Mouse (Mus musculus) urinary bladder, postnatal 4 days (tissue): ENCODE data around the gene Gpank1.

ENCODE experiments used
- DNase-seq, 2 experiments: peaks; one replicate each; pipeline ENCODE4 v3.0.0; 2021 to 2022; ENCODE audit warnings: low spot score in 2 of 2

Gene Gpank1

GRCm38 (mm10) chr17:35131500-35132173 lies 10.4 kb downstream of the Gpank1 start, which contains the start of gene Apom:
Gene Apom, minus strand, starts transcription at chr17:35132050.
- no peak for DNase-seq

GRCm38 (mm10) chr17:35132174-35132560 lies 10.9 kb downstream of the Gpank1 start:
- DNase-seq, result no peak

- no peak for DNase-seq
Measured at GRCm38 (mm10) chr17:35133517-35133916, 12.3 kb downstream of the Gpank1 start.

GRCm38 (mm10) chr17:35134801-35135590 lies 13.7 kb downstream of the Gpank1 start, which contains the start of gene Bag6:
Gene Bag6, plus strand, starts transcription at chr17:35135178.
- peak; percentile 92 to 94 for DNase-seq

- DNase-seq, result no peak
Measured at GRCm38 (mm10) chr17:35135591-35136320, 14.5 kb downstream of the Gpank1 start.

- DNase-seq, result no peak
Measured at GRCm38 (mm10) chr17:35139269-35139668, 18.0 kb downstream of the Gpank1 start.

DNA sequence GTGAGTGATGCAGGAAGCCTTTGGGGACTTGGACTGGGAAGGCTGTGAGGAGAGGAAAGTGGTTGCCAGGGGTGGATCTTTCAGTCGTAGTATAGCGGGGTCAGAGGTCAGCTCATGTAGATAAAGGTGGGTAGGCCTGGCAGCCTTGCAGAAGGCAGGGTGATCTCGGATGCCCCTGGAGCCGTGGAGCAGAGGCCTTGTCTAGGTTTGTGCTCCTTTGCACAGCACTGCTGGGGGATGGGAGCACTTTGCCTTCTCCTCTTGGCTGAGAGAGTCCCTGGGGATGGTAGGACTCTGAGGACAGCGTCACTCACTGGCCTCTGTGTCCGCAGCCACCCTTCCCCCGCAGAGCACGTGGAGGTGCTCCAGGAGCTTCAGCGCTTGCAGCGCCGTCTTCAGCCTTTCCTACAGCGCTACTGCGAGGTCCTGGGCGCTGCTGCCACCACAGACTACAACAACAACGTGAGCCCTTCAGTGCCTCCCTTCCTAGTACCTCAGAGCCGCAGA lies 19.3 kb downstream of the Gpank1 start:
- DNase-seq, result no peak

DNA sequence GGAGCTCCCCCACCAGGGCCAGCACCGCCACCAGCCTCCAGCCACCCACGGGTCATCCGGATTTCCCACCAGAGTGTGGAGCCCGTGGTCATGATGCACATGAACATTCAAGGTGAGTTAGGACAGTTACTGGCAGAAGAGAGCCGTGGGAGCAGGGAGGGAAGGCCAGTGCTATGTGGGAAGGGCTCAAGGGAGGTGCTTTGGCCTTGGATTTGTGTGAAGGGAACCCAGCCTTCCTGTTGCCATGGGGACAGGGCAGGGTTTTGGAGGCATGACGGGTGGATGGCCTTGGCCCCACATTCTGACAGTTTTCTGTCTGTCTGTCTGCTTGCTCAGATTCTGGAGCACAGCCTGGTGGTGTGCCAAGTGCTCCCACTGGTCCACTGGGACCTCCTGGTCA lies 20.7 kb downstream of the Gpank1 start:
- DNase-seq, result peak in 1 of 2 experiments; percentile 56

- no peak for DNase-seq
Measured at GRCm38 (mm10) chr17:35146139-35146538, 24.9 kb downstream of the Gpank1 start.

- no peak for DNase-seq
Measured at GRCm38 (mm10) chr17:35147348-35147747, 26.1 kb downstream of the Gpank1 start.

DNA sequence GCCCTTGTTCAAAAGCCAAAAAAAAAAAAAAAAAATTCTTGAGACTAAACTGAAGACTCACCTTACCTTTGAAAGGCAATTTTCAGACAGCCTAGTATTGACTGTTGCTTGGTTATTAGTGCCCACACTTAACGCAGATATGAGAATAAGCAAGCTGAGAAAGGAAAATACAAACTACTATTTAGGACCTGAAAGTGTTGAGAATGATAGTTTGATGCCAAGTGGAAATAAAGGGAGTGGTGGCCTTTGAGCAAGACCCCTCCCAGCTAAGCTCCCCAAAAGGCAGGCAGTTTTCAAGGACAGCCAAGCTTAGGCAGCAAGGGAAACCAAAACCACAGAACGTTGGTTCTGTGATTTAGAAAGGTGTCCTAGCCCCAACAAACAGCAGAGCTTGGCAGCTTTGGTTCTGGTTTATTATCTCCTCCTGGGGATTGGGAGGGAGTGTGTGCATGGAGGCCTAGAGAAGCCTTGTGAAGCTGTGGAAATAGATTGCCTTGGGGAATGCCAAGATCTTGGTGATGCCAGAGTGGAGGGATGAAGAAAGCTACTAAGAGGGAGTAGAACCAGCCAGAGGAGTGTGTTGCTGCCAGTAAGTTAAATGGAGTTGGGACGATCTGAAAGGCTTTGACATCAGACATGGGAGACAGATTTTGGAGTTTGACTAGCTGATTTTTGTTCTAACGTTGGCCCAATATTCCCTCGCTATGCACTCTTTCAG lies 26.8 kb downstream of the Gpank1 start:
- no peak for DNase-seq

DNA sequence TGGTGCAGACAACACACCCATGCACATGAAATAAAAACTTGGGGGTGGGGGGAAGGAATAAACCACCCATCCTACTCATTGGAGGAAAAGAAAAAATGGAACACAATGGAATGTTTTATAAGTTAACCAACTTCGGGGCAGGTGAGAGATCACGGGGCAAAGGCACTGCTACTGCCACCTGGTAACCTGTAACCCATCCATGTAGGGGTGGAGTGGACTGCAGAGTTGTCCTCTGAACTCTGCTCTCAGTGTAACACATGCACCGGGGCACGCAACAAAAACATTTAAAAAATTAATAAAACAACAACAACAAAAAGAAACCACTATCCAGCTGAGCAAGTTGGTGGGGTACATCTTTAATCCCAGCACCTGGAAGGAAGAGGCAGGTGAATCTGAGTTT lies 30.9 kb downstream of the Gpank1 start:
- no peak for DNase-seq

GRCm38 (mm10) chr17:35153077-35153476 lies 31.8 kb downstream of the Gpank1 start:
- no peak for DNase-seq

DNA sequence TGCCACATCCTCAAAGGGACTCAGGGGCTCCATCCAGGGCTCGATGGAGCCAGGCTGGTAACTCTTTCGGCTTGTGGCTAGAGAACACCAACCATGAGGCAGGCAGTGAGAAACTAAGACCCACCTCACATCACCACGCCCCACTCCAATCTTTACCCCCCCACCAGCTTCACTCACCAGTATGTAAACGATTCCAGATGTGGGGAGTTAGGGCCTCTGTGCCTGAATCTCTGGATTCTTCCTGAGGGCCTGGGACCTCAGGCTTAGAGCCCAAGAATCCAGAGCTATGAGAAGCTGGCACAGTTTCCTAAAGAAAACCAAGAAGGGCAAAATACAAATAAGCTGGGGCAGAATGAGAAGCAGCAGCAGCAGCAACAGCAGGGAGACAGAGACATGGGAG lies 32.7 kb downstream of the Gpank1 start:
- DNase-seq, result no peak

- DNase-seq, result no peak
Measured at GRCm38 (mm10) chr17:35154616-35155015, 33.4 kb downstream of the Gpank1 start.

DNA sequence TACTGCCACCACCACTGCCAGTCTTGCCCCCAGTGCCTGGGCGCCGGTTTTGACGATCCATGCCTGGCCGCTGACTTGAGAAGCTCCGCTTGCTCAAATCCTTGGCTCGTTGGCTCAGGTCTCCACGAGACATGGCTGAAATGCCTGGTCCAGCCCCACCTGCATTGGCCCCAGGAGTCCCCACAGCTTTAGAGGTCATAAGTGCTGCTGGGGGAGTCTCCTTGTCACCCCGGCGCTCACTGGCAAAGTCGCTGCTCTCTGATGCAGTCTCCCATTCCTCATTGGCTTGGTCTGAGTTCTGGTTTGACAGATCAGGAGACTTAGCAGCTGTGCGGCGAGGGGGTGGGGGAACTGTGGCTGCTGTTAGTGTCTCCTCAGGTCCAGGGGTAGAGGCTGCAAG lies 34.2 kb downstream of the Gpank1 start:
- DNase-seq, result no peak

- DNase-seq, result no peak
Measured at GRCm38 (mm10) chr17:35156461-35157200, 35.4 kb downstream of the Gpank1 start.

GRCm38 (mm10) chr17:35157254-35157653 lies 36.0 kb downstream of the Gpank1 start:
- no peak for DNase-seq

- no peak for DNase-seq
Measured at GRCm38 (mm10) chr17:35157661-35158175, 36.5 kb downstream of the Gpank1 start.

DNA sequence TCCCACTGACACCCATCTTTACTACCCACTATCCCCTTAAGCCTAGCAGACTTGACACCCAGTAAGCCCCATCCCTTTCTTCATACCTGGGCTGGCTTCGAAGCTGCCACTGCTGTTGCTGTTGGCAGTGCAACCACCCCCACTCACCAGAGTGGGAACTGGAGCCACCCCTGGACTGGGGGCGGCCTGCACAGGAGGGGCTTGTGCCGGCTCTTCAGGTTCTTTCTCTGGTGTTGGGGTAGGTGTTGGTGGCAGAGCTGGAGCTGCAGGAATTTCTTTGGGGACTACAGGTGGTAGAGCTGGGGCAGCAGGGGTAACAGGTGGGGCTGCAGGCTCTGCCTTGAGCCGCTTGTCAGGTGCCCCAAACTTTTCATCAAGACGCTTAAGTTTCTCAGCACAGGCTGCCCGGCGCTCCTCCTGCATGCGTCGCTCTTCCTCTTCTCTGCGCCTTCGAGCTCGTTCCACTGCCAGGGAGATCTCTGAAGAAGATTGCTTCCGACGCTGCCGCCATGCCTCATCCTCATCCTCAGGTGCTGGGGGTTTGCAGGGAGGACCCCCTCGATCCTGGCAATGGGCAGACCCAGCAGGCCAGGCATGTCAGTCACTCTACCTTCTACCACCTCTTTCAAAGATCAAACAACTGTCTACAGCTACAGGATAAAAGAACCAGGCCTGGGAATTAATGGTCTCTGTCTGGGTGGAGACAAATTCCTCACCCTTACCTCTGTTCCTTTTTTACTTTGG lies 37.8 kb downstream of the Gpank1 start:
- DNase-seq, result no peak
